Mouse (Mus musculus): ENCODE measurements around the gene Gm45062.

The Gm45062 gene

DNA sequence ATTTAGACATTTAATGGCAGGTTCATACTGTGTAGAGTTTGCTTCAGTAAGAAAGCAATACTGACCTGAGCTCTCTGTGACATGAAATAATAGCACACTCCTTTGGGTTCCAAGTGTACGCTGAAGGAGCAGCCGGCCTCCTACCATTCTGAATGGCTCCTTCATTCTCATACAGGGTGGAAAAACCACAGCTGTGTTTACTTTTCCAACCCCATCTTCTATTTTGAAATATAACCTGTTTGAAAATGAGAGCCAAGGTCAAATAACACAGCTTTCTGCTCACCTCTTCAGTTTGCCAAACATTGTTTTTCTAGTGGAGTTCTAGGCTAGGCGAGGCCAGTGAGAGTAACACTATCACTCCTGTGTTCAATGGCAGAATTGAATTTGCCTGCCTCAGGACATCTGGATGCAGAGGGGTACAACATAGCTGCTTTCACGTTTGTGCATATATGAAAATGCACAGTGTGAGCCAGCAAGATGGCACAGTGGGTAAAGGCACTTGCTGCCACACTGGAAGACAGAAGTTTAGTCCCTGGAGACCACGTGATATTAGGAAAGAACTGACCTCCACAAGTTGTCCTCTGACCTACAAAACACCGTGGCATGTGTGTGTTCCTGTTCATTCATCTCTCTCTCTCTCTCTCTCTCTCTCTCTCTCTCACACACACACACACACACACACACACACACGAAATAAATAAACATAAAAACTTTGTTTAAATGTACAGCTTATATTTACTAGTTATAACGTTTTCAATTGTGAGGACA is 157.7 kb downstream of the Gm45062 start:
- no peak for DNase-seq (ENCODE audit: low spot score)

GRCm38 (mm10) chr6:8419485-8420186 is 160.4 kb downstream of the Gm45062 start:
- DNase-seq (ENCODE audit: low spot score), result no peak

DNA sequence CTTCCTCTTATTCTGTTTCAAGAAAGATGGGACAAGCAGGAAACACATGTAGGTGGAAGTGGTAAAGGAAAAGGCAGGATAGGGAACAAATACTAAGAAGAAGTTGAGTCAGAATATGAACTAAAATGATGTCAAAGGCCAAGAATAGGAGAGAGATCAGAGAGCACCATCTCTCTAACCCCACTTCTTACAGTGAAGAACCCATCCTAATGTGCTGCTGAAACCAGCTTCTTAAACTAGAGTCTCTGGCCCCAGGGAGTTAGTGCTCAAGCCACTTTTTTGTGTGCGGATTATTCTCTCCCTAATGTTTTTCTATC is 160.9 kb downstream of the Gm45062 start:
- DNase-seq (ENCODE audit: low spot score), result no peak

DNA sequence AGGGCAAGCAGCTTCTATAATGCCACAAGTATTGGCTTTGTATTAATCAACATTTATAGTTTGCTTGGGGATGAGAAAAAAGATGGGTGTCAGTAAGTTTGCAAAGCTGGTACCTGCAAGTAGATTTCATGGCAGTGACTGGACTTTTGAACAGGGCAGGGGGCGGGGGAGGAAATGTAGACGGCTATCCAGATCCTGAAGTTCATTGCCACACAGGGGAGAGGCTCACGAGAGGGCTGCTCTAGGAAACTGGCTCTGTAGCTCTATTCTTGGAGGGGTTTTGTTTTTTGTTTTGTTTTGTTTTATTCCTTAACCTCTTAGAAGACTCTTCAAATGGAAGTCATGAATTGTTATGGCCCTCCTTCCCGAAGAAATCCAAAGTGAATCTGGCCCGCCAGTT is 162.2 kb downstream of the Gm45062 start:
- DNase-seq (ENCODE audit: low spot score), result no peak

DNA sequence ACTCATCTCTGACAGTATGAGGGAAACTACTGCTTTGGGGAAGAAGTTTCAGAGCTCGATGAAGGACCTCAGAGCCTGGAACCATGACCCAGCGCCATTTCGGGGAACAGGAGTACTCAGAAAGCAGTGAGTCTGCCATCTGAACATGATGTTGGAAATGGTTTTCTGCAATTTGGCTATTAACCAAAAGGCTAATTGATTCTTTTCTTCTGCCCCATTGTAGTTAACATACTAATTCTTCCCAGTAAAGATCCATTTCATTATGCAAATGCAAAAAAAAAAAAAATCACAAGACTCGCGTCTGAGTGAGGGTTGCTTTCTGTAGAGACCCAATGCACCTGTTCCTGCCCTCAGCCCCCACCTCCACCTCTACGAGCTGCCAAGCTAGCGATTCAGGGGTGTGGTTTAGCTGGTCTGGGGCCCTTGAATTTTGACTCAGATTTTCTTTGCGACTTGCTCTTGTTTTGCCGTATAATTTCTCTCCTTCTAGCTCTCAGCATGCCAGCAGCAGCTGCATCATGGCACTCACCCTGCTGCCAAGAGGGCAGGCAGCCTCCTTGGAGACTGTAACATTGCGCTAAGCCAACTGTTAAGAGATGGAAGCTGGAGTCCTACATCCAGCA is 162.8 kb downstream of the Gm45062 start:
- no peak for DNase-seq (ENCODE audit: low spot score)

GRCm38 (mm10) chr6:8423142-8423541 is 163.9 kb downstream of the Gm45062 start:
- no peak for DNase-seq (ENCODE audit: low spot score)

DNA sequence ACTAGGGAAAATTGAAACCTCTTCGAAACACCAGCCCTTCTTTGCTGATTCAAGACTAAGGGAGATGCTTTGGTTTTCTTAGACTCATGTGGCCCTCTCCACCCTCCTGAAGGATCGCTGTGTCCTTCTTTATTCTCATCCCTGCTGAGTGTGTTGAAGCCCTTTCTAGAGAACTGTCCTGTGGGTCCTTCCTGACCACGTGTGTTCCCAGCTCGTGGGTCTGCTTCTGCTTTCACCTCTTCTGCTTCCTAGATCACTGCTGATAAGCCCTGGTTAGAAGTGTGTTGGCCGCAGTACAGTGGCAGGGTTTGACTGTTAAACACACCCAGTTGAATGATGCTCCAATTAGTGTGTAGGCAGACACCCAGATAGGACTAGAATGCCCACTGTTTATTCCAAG is 168.4 kb downstream of the Gm45062 start:
- no peak for DNase-seq (ENCODE audit: low spot score)

DNA sequence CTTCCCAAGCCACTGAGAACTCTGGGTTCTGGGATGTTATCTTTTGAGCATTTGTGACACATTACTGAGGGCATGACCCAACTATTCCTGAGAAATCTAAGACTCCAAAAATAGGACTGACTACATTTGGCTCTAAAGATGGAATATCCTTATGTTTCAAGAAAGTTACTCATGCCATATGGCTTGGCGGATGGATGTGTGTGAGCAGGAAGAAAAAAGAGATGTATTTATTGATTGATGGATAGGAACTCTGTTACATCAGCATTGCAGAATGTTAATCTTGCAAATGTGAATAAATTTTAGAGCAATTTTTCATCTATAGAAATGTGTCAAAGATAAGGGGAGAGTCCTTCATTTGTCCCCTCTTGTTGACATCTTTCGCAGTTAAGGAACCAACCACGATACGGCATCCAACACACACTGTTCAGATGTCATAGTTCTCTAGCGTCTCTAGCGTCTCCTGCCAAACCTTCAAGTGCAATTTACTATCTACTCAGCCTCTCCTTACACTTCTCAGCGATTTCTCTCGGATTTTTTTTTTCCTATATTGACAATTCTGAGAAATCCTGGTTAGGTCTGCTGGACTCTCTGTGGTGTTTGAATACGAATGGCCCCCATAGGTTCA is 171.5 kb downstream of the Gm45062 start:
- DNase-seq (ENCODE audit: low spot score), result no peak

GRCm38 (mm10) chr6:8433179-8433578 is 173.9 kb downstream of the Gm45062 start:
- no peak for DNase-seq (ENCODE audit: low spot score)

- DNase-seq (ENCODE audit: low spot score), result no peak
Observed at GRCm38 (mm10) chr6:8437937-8438336, 178.7 kb downstream of the Gm45062 start.

DNA sequence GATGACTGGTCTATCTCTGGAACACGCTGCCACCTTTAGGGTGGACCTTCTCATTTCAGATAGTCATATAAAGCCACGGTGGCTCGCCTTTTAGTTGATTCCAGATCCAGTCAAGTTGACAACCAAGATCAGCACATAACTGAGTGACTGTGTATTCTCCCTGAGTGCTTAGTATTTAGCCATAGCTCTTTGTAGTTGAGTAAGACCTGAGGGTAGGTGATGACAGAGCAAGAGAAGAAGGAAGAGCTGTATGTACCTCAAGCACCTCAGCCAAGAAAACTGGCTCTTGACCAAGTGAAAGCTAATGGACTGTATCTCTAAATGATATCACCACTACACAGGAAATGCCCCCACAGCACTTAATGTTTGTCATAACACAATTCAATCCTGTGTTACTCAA is 182.6 kb downstream of the Gm45062 start:
- no peak for DNase-seq (ENCODE audit: low spot score)

- DNase-seq (ENCODE audit: low spot score), result peak; percentile 50
Observed at GRCm38 (mm10) chr6:8446786-8447185, 187.5 kb downstream of the Gm45062 start.

GRCm38 (mm10) chr6:8455599-8455998 is 196.3 kb downstream of the Gm45062 start:
- no peak for DNase-seq (ENCODE audit: low spot score)

DNA sequence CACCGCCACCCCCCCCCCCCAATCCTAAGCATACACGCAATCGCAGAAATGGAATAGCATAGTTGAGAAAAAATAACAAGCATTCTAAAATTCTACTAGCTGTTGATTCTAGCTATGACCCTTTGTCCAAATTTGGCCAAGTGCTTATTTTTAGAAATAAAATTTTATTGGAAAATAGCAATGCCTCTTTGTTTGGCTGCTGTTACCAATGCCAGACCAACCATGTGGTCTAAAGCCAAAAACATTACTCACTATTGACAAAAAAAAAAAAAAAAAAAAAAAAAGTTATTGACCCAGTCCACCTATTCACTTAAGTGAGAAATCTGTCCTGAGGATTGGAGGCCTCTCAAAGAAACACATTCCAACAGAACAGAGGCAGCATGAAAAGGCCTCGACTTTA is 199.3 kb downstream of the Gm45062 start:
- DNase-seq (ENCODE audit: low spot score), result no peak

GRCm38 (mm10) chr6:8462447-8462846 is 203.2 kb downstream of the Gm45062 start:
- DNase-seq (ENCODE audit: low spot score), result no peak

GRCm38 (mm10) chr6:8465388-8465787 is 206.1 kb downstream of the Gm45062 start:
- DNase-seq (ENCODE audit: low spot score), result no peak

GRCm38 (mm10) chr6:8465985-8466384 is 206.7 kb downstream of the Gm45062 start:
- no peak for DNase-seq (ENCODE audit: low spot score)

DNA sequence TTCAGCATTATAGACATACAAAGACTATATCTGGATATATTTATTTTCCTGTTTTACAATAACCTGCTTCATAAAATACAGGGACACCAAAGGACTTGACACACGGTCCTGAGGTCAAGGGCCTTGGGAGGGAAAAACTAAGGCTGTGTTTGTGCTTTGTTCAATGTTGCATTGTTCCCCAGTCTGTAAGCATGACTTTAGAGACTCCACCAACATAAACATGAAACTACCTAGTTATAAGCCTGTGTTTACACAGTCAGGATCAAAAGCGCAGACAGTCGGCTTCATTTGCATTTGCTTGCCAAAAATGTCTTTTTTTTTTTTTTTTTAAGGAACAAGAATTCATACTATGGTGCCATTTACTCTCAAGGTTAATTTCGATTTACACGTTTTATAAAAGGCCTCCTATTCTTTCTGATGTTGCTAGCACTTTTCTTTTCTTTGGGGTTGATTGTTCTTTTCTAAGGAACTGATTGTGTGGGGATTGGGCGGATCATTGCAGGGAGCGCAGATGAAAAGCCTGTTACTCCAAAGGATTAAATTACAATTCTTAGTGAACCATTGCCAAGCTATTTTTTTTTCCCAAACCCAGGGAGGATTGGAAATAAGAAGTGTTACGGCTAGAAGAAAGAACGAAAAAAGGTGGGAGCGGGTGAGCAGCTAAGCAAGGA is 208.6 kb downstream of the Gm45062 start:
- no peak for DNase-seq (ENCODE audit: low spot score)

- DNase-seq (ENCODE audit: low spot score), result no peak
Observed at GRCm38 (mm10) chr6:8469918-8470317, 210.7 kb downstream of the Gm45062 start.

DNA sequence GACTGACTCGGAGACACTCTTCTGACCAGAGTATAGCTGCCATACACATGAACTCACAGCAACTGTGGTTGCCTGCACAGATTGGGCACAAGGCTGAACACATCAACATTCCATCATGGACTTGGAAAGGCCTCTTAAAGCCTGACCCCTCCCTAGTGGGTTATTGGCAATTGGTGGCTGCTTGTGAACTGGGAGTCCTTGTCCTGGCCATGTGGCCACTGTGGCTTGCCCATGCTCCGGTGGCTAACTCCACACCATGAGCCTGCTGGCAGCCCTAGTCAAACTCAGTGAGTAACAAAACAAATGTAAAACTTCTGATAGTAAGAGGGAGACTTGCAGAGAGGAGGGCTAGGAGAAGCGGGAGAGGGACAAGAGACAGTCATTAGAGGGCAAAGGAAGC is 212.9 kb downstream of the Gm45062 start:
- DNase-seq (ENCODE audit: low spot score), result no peak

DNA sequence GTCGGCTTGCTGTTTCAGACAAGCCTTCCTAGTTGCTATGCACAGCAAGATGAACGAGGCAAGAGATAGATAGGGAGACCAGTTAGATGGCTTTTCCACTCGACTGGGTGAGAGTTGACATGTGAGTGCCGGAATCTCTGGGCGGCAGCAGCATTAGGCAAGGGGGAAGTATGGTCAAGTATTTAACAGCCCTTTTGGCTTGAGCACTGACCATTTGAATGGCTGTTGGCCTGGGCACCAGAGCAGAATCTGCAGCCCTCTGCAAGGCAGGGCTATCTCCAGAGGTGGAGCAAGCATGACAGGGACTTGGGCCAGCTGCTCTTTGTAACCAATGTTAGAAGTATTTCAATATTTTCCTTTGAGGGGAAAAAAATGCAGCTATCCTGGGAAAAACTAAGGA is 213.7 kb downstream of the Gm45062 start:
- no peak for DNase-seq (ENCODE audit: low spot score)

- DNase-seq (ENCODE audit: low spot score), result no peak
Observed at GRCm38 (mm10) chr6:8473498-8473897, 214.2 kb downstream of the Gm45062 start.

Measured in yolk sac, embryonic 10.5 days (tissue).